Mouse (Mus musculus): ENCODE measurements at regions not wholly inside any gene's neighbourhood (a gene's known extent, or its start where the extent isn't known, plus 50 kb on each side); places are given as distances from the start of the nearest gene placed in this dataset.

DNA sequence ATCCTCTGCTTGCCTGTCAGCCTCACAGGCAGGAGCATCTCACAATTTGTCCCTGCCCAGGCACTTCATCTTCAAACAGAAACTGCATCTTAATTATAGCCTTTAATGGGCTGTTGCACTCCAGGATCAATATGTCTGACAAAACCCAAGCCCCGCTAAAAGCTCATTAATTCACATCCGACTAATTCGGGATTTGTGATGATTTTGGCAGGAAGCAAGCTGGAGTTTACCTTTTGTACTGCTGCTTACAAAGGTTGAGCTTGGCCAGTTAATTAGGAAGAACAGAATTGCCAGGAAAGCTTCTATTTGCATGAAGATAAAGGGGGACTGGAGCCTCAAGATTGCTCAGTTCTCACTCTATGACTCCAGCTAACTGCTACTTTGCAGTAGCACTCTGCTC is 596.6 kb upstream of the Sptlc3 start:
- WGBS, result 14% methylated on average over 3 of the region's 3 CpGs

DNA sequence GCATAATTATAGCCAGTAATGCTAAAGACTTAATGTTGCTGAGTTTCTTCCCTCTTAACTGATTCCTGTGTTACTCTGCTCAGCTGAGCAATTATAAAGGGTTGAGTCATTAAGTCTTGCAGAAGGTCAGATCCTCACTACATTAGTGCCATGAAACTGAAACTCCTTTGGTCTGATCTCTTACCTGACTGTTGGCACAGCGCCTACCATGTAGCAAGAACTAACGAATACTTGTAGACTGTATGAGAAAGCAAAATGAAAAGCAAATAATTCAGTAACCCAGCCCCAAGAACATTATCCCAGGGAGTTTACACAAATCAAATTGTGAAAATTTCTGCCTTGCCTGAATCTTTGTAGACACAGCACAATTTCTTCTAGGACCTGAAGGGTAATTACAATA is 556.5 kb upstream of the Sptlc3 start:
- TF ChIP-seq CTCF (IDR thresholded peaks at IDR 0.05; ENCODE audit: insufficient read depth, low read depth, low read length) (no peak), POLR2A (IDR thresholded peaks at IDR 0.05; ENCODE audit: insufficient read depth, low read depth, low read length) (no peak)
- 77% methylated on average over 2 of the region's 2 CpGs for WGBS
- Histone ChIP-seq H3K4me1 (ENCODE audit: control insufficient read depth, insufficient read depth, low read length) (no peaks in the 10 kb centered on the region), H3K27ac (ENCODE audit: insufficient read depth, low read depth, low read length) (no peak overlapping the region), H3K4me3 (ENCODE audit: insufficient read depth, low read depth, low read length) (no peak overlapping the region)

More for the DNA sequence above, 596.6 kb upstream of the Sptlc3 start:
- H3K4me3 ChIP-seq (ENCODE audit: insufficient read depth, low read depth, low read length), result no peak overlapping the region
- TF ChIP-seq POLR2A (IDR thresholded peaks at IDR 0.05; ENCODE audit: insufficient read depth, low read depth, low read length) (no peak), CTCF (IDR thresholded peaks at IDR 0.05; ENCODE audit: insufficient read depth, low read depth, low read length) (no peak)
- no peaks in the 10 kb centered on the region for H3K4me1 ChIP-seq (ENCODE audit: control insufficient read depth, insufficient read depth, low read length)
- no peak overlapping the region for H3K27ac ChIP-seq (ENCODE audit: insufficient read depth, low read depth, low read length)

DNA sequence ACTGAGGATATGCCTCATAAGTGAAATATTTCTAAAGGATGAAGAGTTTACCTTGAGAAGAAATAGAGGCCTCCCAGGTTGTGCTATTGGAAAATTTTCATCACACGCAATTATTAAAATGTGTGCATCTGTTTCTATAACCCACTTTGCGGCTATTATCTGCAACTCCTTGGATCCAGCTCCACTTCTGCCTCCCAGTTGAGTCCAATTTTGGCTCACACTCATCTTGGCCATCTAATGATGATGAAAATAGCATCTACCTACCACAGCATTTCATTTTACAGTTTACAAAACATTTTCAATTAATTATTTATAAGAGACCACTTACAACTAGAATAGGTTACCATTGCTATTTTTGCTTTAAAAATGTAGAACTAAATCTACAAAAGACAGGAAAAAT is 554.3 kb upstream of the Sptlc3 start:
- Histone ChIP-seq H3K4me1 (ENCODE audit: control insufficient read depth, insufficient read depth, low read length) (no peaks in the 10 kb centered on the region), H3K4me3 (ENCODE audit: insufficient read depth, low read depth, low read length) (no peak overlapping the region), H3K27ac (ENCODE audit: insufficient read depth, low read depth, low read length) (no peak overlapping the region)
- no peak for TF ChIP-seq POLR2A (IDR thresholded peaks at IDR 0.05; ENCODE audit: insufficient read depth, low read depth, low read length)
- no peak for TF ChIP-seq CTCF (IDR thresholded peaks at IDR 0.05; ENCODE audit: insufficient read depth, low read depth, low read length)
- WGBS, result 83% methylated on average over 2 of the region's 2 CpGs

DNA sequence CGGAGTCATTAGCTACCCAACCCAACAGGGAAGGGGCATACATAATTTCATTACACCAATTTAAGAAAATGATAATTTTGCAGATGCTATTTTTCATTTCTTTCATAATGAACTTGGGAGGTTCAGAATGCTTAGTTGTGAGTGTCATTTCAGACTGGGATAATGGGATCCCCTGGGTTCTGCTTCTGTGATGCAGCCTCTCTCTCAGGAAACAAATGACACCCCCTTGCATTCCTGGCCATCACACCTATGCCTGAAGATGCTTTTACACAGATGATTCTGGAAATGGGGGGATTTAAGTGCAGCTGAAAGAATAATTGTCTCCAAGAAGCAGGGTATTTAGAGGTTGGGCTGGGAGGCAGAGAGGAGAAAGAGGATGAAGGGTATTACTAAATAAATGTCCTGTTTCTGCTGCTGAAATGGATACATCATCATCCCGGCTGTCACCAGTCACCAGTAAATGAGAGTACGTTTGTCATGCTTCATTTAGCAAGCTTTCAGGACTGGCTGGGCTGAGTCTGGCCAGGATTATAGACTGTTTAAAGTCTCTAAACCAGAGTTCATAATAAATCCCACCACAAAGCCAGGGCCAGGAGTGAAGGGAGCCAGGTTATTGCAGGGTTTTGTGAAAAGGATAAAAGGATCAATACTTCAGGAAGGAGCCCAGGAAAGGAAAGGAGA is 527.5 kb upstream of the Sptlc3 start:
- Histone ChIP-seq H3K27ac (ENCODE audit: insufficient read depth, low read depth, low read length) (no peak overlapping the region), H3K4me1 (ENCODE audit: control insufficient read depth, insufficient read depth, low read length) (no peaks in the 10 kb centered on the region), H3K4me3 (ENCODE audit: insufficient read depth, low read depth, low read length) (no peak overlapping the region)
- 56% methylated on average over 3 of the region's 3 CpGs for WGBS
- TF ChIP-seq CTCF (IDR thresholded peaks at IDR 0.05; ENCODE audit: insufficient read depth, low read depth, low read length) (no peak), POLR2A (IDR thresholded peaks at IDR 0.05; ENCODE audit: insufficient read depth, low read depth, low read length) (no peak)

DNA sequence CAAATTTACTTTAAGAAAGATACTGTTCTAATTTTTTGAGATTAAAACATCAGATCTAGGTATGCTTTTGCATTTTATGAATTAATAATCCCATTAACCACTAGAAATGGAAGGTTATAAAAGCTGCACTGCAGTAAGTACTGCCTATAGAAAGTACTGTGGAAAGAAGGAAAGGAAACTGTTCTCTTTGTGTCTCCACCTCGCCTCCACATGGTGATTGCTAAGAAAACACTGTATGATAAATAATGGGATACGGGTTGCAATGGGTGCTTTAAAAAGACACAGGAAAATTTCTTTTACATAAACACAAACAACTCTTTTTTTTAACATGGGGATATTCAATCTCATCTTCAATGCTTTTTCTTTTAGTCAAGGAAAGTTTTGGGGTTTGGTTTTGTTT is 519.2 kb upstream of the Sptlc3 start:
- TF ChIP-seq CTCF (IDR thresholded peaks at IDR 0.05; ENCODE audit: insufficient read depth, low read depth, low read length) (no peak), POLR2A (IDR thresholded peaks at IDR 0.05; ENCODE audit: insufficient read depth, low read depth, low read length) (no peak)
- no peak overlapping the region for H3K4me3 ChIP-seq (ENCODE audit: insufficient read depth, low read depth, low read length)
- WGBS, result 24% methylated on average over 2 of the region's 2 CpGs
- no peak overlapping the region for H3K27ac ChIP-seq (ENCODE audit: insufficient read depth, low read depth, low read length)
- no peaks in the 10 kb centered on the region for H3K4me1 ChIP-seq (ENCODE audit: control insufficient read depth, insufficient read depth, low read length)

DNA sequence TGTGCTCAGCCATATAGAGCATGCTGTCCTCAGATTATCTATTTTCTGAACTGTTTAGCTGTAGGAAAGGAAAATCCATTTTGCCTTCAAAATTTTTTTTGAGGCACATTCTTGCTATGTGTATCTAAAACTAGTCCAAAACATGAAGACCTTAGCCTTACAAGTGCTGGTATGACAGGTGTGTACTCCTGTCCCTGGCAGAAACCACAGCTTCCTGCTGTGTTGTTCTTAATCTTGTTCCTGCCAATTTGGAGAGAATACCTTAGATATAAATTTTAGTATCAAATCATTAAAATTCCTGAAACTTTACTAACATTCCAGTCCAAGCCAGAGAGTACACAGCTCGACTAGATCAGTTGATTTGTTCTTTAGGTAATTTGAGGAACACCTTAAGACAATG is 503.7 kb upstream of the Sptlc3 start:
- WGBS, result 73% methylated on average over 1 of the region's 1 CpGs
- no peak overlapping the region for H3K27ac ChIP-seq (ENCODE audit: insufficient read depth, low read depth, low read length)
- H3K4me3 ChIP-seq (ENCODE audit: insufficient read depth, low read depth, low read length), result no peak overlapping the region
- no peak for TF ChIP-seq POLR2A (IDR thresholded peaks at IDR 0.05; ENCODE audit: insufficient read depth, low read depth, low read length)
- TF ChIP-seq CTCF (IDR thresholded peaks at IDR 0.05; ENCODE audit: insufficient read depth, low read depth, low read length), result no peak
- H3K4me1 ChIP-seq (ENCODE audit: control insufficient read depth, insufficient read depth, low read length), result no peaks in the 10 kb centered on the region

DNA sequence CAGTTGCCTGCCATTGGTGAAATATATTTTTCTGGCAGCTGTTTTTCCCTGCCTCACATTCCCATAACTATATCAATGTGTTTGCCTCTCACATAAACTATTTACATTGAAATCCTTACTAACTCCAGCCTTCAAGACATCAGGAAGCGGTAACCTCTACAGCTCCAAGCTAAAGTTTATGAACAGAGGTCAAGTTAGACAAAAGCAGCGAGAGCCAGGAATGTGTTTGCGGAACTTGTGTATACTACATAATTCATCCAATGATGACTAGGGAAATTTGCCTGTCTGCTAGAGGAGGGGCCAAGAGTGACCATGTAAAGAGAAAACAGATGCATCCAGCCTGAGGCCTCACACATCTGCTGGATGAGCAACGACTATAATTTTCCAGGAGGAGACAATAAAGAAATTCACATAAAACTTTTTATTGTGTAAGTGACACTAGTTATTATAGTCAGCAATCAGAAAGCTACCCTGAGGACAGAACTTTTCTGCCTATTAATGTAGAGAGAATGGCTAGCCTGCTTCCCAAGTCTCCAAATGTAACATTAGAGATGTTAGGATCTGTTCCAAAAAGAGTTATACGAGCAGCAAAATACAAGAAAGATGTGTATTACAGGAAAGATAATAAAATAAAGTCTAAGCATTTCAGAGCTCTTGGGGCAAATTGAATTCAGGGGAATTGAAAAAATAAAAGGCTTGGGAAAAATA is 461.5 kb upstream of the Sptlc3 start:
- H3K4me3 ChIP-seq (ENCODE audit: insufficient read depth, low read depth, low read length), result no peak overlapping the region
- 87% methylated on average over 5 of the region's 5 CpGs for WGBS
- no peak overlapping the region for H3K27ac ChIP-seq (ENCODE audit: insufficient read depth, low read depth, low read length)
- no peaks in the 10 kb centered on the region for H3K4me1 ChIP-seq (ENCODE audit: control insufficient read depth, insufficient read depth, low read length)
- TF ChIP-seq CTCF (IDR thresholded peaks at IDR 0.05; ENCODE audit: insufficient read depth, low read depth, low read length) (no peak), POLR2A (IDR thresholded peaks at IDR 0.05; ENCODE audit: insufficient read depth, low read depth, low read length) (no peak)

DNA sequence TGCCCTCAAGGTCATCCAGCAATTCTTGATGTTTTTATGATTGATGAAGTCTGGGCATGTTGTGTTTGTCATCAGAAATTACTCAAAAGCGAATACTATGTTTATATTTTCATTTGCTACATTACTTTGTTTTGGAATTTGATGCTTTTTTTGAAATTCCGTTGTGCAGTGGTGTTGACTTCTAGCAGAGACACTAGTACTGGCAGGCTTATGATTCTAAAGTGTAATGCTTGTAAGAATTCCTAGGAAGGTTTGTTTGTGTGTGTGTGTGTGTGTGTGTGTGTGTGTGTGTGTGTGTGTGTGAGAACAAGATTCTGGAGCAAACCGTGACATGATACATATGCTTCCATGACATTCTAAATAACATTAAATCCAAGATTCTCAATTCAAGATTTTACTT is 458.9 kb upstream of the Sptlc3 start:
- no peaks in the 10 kb centered on the region for H3K4me1 ChIP-seq (ENCODE audit: control insufficient read depth, insufficient read depth, low read length)
- no peak overlapping the region for H3K4me3 ChIP-seq (ENCODE audit: insufficient read depth, low read depth, low read length)
- no peak overlapping the region for H3K27ac ChIP-seq (ENCODE audit: insufficient read depth, low read depth, low read length)
- WGBS, result 98% methylated on average over 3 of the region's 3 CpGs
- TF ChIP-seq POLR2A (IDR thresholded peaks at IDR 0.05; ENCODE audit: insufficient read depth, low read depth, low read length) (no peak), CTCF (IDR thresholded peaks at IDR 0.05; ENCODE audit: insufficient read depth, low read depth, low read length) (no peak)

DNA sequence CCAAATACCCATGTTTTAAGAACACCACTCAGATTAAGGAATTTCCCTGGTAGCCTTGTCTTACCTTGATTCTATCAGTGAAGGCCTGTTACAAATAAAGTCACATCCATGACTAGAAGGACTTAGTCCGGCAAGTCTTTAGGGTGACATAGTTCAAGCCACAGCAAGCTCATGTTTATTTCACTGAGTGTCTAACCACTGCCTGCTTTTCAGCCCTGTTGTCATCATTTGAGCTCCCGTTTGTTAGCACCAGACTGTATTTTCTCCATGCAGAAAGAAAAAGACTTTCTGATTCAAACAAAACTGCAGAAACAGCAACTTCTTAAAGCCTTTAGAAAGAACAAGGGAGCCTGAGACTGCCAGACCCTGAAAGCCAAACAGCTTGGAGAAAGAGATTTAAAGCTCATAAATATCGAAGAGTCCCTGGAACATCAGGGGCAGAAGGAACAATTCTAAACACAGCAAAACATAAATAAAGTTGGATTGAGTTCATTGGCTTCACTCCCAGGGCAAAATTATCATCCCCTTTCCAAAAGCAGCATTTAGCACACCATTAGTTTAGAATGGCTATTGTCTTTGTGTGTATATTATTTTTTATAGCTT is 451.9 kb upstream of the Sptlc3 start:
- H3K4me1 ChIP-seq (ENCODE audit: control insufficient read depth, insufficient read depth, low read length), result no peaks in the 10 kb centered on the region
- 66% methylated on average over 3 of the region's 3 CpGs for WGBS
- H3K27ac ChIP-seq (ENCODE audit: insufficient read depth, low read depth, low read length), result no peak overlapping the region
- TF ChIP-seq POLR2A (IDR thresholded peaks at IDR 0.05; ENCODE audit: insufficient read depth, low read depth, low read length), result no peak
- no peak for TF ChIP-seq CTCF (IDR thresholded peaks at IDR 0.05; ENCODE audit: insufficient read depth, low read depth, low read length)
- no peak overlapping the region for H3K4me3 ChIP-seq (ENCODE audit: insufficient read depth, low read depth, low read length)
